Mouse (Mus musculus) liver, postnatal 0 days (tissue): ENCODE results near the gene Cts6. TPM values are rescaled to one million over a fixed set of nuclear protein-coding genes. Genes with fewer than 3 reads are reported as not detected.
"Not testable (repeated sequence)": the region's sequence is repeated elsewhere in the genome, so short reads cannot be mapped to it uniquely, and the experiment has no call there.

Experiments used
- ATAC-seq: fragments of 200-750 bp; cut with Nextera tagmentation; 2 replicates; pipeline ENCODE4 v1.8.0; 2017; ENCODE audit warnings: mild to moderate bottlenecking, moderate library complexity
- DNase-seq: peaks from one replicate; pipeline ENCODE4 v3.0.0-alpha.2; 2016
- H3K27ac ChIP-seq: fragments of 300-500 bp; sonication (generic); 2 replicates; pipeline ENCODE4 v1.5.1; 2014; ENCODE audit warnings: antibody characterized with exemption, moderate library complexity, mild to moderate bottlenecking, low read depth
- H3K27me3 ChIP-seq: fragments of 300-500 bp; sonication (generic); 2 replicates; pipeline ENCODE4 v1.6.1; 2014; ENCODE audit warnings: low read length, control low read depth, mixed read lengths; ENCODE audit not compliant: insufficient read depth
- H3K36me3 ChIP-seq: fragments of 300-500 bp; sonication (generic); replicated peaks from 2 replicates; pipeline ENCODE4 v1.6.1; 2014; ENCODE audit warnings: mild to moderate bottlenecking, control low read depth, low read length, moderate library complexity, mixed read lengths; ENCODE audit not compliant: insufficient read depth
- H3K4me1 ChIP-seq: fragments of 300-500 bp; sonication (generic); 2 replicates; pipeline ENCODE4 v1.6.1; 2014; ENCODE audit warnings: antibody characterized with exemption, mild to moderate bottlenecking, control low read depth; ENCODE audit not compliant: insufficient read depth
- H3K4me2 ChIP-seq: fragments of 300-500 bp; sonication (generic); 2 replicates; pipeline ENCODE4 v1.6.1; 2014; ENCODE audit warnings: low read depth, mild to moderate bottlenecking, low read length, moderate library complexity, mixed read lengths
- H3K4me3 ChIP-seq: fragments of 300-500 bp; sonication (generic); 2 replicates; pipeline ENCODE4 v1.5.1; 2014; ENCODE audit warnings: low read depth, low read length
- H3K9ac ChIP-seq: fragments of 300-500 bp; sonication (generic); replicated peaks from 2 replicates; pipeline ENCODE4 v1.6.1; 2014; ENCODE audit warnings: mild to moderate bottlenecking, moderate library complexity
- H3K9me3 ChIP-seq: fragments of 300-500 bp; sonication (generic); 2 replicates; pipeline ENCODE4 v1.6.1; 2016; ENCODE audit warnings: mild to moderate bottlenecking, control low read depth, low read length, mixed read lengths
- CTCF ChIP-seq: sonication (generic); IDR thresholded peaks from 2 replicates; pipeline ENCODE4 v1.5.1; 2016; ENCODE audit warnings: antibody characterized with exemption, low read depth
- EP300 ChIP-seq: IDR thresholded peaks from 2 replicates; pipeline ENCODE4 v1.6.1; 2016; ENCODE audit warnings: antibody characterized with exemption, low read depth, mild to moderate bottlenecking
- WGBS: fragments of 180-500 bp; shearing (Covaris S2); extraction: QIAGEN DNeasy Blood & Tissue Kit; methylation state at CpG from one replicate; pipeline ENCODE4 v1.1.7; 2014; ENCODE audit not compliant: insufficient replicate concordance; 5-methylcytosine and 5-hydroxymethylcytosine counted together
- polyA plus RNA-seq: library from polyadenylated mRNA; unstranded; fragments of >200 nt; fragmentation: Nextera tagmentation; extraction: Ambion mirVana; gene quantifications from 2 replicates; pipeline ENCODE4 v1.2.1, GENCODE M21; 2015

The Cts6 gene
- not detected in 2 replicates for polyA plus RNA-seq

- Histone ChIP-seq H3K27ac (no peak within 1 kb of the TSS), H3K4me2 (no peak within 1 kb of the TSS), H3K4me3 (no peak within 1 kb of the TSS), H3K27me3 (no peaks in the 10 kb centered on the region), H3K9me3 (no peaks in the 10 kb centered on the region), H3K9ac (no peak within 1 kb of the TSS), H3K4me1 (no peaks in the 10 kb centered on the region), H3K36me3 (no peaks in the 10 kb centered on the region)
- ATAC-seq (no peak), DNase-seq (no peak)
- 78% methylated on average over 3 of the region's 3 CpGs for WGBS
- no peak for TF ChIP-seq EP300
These were observed at the start of gene Cts6 for GRCm38 (mm10) chr13:61203310-61203709. Gene Cts6, minus strand, starts transcription at chr13:61203410.

DNA sequence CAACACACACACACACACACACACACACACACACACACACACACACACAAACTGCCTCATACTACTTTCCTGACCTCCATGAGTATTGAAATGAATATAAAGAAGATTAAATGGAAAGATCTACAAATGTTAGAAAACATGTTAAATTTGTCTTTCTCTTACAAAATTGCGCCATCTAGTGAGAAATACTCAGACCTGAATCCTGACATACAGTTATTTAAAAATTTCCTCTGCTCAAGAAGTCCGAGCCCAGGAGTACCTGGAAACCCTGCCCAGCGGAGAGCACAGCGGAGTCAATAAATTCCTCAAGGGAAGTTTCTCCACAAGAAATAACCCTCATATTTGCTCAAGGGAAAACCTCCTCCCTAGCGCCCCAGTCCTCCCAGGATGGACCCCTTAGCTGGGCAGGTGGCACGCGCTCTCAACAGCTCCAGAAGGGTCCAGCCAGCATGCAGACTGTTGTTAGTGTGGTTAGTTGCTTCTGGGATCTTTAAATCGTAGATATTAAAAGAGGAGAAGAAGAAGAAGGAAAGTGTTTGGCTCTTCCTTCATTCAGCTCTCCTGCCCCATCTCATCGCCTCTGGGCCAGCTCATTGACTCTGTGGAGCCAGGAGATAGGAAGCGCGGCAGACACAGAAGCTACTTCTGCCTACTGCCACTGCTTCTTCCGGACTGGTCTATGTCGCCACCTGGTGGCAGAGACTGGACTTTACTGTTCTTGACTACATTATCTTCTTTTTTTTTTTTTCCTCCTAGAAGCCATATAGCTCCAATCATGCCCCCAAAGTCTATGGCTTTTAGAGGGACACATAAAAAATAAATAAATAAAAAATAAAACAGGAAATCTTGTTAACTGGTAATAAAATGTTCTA is 38.1 kb upstream of the Cts6 start:
- ATAC-seq (peak; percentile 51; the same call in 1 of the 2 replicates), DNase-seq (peak; percentile 74)
- Histone ChIP-seq H3K27me3 (no peaks in the 10 kb centered on the region), H3K4me2 (no peak overlapping the region), H3K9me3 (no peaks in the 10 kb centered on the region), H3K9ac (no peak overlapping the region), H3K36me3 (no peaks in the 10 kb centered on the region), H3K27ac (no peak overlapping the region), H3K4me3 (no peak overlapping the region), H3K4me1 (no peaks in the 10 kb centered on the region)
- WGBS = 46% methylated on average over 13 of the region's 13 CpGs
- peak; percentile 75 for TF ChIP-seq CTCF
- TF ChIP-seq EP300 = no peak

DNA sequence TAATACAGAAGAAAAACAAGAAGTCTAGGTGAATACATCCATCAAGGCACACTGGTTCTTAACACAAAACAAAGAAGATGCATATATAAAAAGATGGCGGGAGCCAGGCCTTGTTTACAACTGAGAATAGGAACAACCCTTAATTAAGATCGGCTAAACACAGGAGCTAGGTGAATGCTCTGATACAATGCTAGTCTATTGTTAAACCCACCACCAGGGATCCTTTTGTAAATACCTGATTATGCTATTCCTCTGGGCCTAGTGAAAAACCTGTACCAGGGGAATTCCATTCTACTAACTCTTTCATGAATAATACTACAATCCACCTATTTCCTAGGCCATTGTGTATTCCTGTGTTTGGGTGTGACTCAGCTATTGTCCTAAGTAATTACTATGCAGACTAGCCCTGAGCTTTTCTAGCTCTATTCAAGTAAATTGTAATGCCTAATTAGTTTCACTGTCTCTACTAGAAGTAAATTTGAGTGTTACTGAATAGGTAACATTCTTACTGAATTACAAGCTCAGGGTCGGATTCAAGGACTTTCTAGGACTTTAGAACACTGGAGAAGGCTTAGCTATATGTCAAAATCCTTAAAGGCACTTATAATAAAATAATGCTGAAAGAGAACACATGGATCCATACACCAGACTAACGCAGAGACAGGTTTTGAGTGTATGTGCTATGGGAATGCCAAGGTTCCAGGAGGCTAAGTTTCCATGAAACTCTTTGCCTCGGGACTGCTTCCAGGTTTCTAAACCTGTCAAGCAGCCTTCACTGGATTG is 17.9 kb downstream of the Cts6 start:
- not testable (repeated sequence) for H3K4me2 ChIP-seq, H3K36me3 ChIP-seq, H3K4me1 ChIP-seq, H3K4me3 ChIP-seq, H3K27ac ChIP-seq, H3K9me3 ChIP-seq, DNase-seq, H3K9ac ChIP-seq, H3K27me3 ChIP-seq, ATAC-seq
- 66% methylated on average over 5 of the region's 5 CpGs for WGBS

DNA sequence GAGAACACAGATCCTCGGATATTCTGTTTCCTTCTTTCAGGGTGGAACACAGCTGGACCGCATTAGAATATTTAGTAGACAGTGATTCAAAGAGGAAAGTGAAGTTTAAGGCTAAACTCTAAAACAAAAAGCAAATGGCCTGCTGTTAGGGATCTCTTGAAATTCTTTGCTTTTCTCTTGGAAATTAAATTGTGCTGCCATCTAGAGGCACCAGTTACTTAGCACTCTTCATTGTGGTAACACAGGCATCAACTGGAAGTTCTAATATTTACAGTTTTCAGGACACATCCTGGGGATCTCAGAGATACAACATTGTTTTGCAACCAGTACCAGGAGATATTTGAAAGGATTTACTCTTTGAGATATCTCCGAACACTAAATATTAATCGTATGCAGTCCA is 38.6 kb downstream of the Cts6 start:
- H3K9me3 ChIP-seq = no peaks in the 10 kb centered on the region
- H3K36me3 ChIP-seq = no peaks in the 10 kb centered on the region
- H3K9ac ChIP-seq = no peak overlapping the region
- no peak overlapping the region for H3K4me2 ChIP-seq
- H3K27me3 ChIP-seq = no peaks in the 10 kb centered on the region
- TF ChIP-seq EP300 (no peak), CTCF (no peak)
- ATAC-seq (no peak), DNase-seq (no peak)
- WGBS = 66% methylated on average over 4 of the region's 4 CpGs
- no peaks in the 10 kb centered on the region for H3K4me1 ChIP-seq
- H3K27ac ChIP-seq = no peak overlapping the region
- H3K4me3 ChIP-seq = no peak overlapping the region

DNA sequence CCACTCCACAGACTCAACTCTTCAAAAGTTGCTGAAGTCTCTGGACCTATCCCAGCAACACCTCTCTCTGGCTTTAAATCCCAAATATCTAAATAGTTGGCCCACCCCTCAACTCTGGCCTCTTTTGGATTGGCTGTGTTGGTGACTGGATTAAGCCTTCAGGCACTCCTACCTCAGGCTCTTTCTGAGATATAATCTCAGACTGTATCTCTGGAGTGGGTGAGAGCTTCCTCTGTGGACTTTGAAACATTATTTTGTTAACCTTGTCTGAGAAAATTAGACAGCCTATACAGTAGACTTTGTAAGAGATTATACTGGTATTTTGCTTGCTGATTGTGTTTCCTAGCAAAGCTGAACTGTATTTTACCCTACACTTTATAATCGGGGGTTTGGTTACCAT is 39.1 kb downstream of the Cts6 start, which contains the start of gene Ctsr:
Gene Ctsr (minus strand): TSS at position 101 of the 400 bp plus-strand sequence.
- TF ChIP-seq CTCF = no peak
- no peak for TF ChIP-seq EP300
- Histone ChIP-seq H3K4me2 (no peak within 1 kb of the TSS), H3K36me3 (no peaks in the 10 kb centered on the region), H3K4me1 (no peaks in the 10 kb centered on the region), H3K27ac (no peak within 1 kb of the TSS), H3K27me3 (no peaks in the 10 kb centered on the region), H3K4me3 (no peak within 1 kb of the TSS), H3K9ac (no peak within 1 kb of the TSS), H3K9me3 (no peaks in the 10 kb centered on the region)
- ATAC-seq = no peak
- 63% methylated on average over 1 of the region's 1 CpGs for WGBS
- no peak for DNase-seq

Other genes starting within 250 kb of the Cts6 start
- 0.09 TPM in 1 of 2 replicates, not detected in the other for gene Ctsj, start 197.5 kb downstream of the Cts6 start, polyA plus RNA-seq
- not detected in 2 replicates for gene Ctsq, start 162.8 kb downstream of the Cts6 start, polyA plus RNA-seq
- gene Ctsr, start 39.2 kb downstream of the Cts6 start, polyA plus RNA-seq = not detected in 2 replicates
- gene Cts8, start 51.9 kb upstream of the Cts6 start, polyA plus RNA-seq = not detected in 2 replicates
- gene Gm49398, start 85.4 kb upstream of the Cts6 start, polyA plus RNA-seq = not detected in 2 replicates
- not detected in 2 replicates for gene Cts7, start 154.8 kb upstream of the Cts6 start, polyA plus RNA-seq